Mouse (Mus musculus) ES-Bruce4 (cell line): Measurements from ENCODE around the gene Rsph6a.

Experiments
- EP300 ChIP-seq: IDR thresholded peaks from 2 replicates; pipeline ENCODE4 v1.6.1; 2011; ENCODE audit warnings: low read depth, low read length; ENCODE audit not compliant: insufficient read depth
- POLR2A ChIP-seq: IDR thresholded peaks from one replicate; pipeline ENCODE4 v1.8.1; 2011; ENCODE audit warnings: low read length; ENCODE audit not compliant: insufficient read depth

DNA sequence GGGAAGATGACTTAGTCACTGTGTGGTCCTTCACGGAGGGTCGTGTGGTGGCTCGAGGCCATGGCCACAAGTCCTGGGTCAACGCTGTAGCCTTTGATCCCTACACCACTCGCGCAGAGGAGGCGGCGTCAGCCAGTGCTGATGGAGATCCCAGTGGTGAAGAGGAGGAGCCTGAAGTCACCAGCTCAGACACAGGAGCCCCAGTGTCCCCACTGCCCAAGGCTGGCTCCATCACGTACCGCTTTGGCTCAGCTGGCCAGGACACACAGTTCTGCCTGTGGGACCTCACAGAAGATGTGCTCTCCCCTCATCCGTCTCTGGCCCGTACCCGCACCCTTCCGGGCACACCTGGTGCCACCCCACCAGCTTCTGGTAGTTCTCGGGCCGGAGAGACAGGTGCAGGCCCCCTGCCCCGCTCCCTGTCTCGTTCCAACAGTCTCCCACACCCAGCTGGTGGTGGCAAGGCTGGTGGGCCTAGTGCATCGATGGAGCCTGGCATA is 26.0 kb downstream of the Rsph6a start:
- no peak for TF ChIP-seq POLR2A
- no peak for TF ChIP-seq EP300
